Mouse (Mus musculus) brain, embryonic 14.5 days (tissue): ENCODE measurements at regions not wholly inside any gene's neighbourhood (a gene's known extent, or its start where the extent isn't known, plus 50 kb on each side); places are given as distances from the start of the nearest gene placed in this dataset.

Experiments used
- CTCF ChIP-seq: fragments of 200-500 bp; IDR thresholded peaks from 2 replicates; pipeline ENCODE4 v1.5.1; 2012; ENCODE audit warnings: inconsistent platforms, mild to moderate bottlenecking, moderate library complexity, borderline replicate concordance; ENCODE audit not compliant: insufficient read depth, insufficient read length; ENCODE audit errors: extremely low read depth
- POLR2A ChIP-seq: fragments of 200-500 bp; IDR thresholded peaks from 2 replicates; pipeline ENCODE4 v1.6.1; 2012; ENCODE audit warnings: mild to moderate bottlenecking, inconsistent platforms, borderline replicate concordance; ENCODE audit not compliant: poor library complexity, insufficient read depth, insufficient read length, severe bottlenecking; ENCODE audit errors: extremely low read depth

DNA sequence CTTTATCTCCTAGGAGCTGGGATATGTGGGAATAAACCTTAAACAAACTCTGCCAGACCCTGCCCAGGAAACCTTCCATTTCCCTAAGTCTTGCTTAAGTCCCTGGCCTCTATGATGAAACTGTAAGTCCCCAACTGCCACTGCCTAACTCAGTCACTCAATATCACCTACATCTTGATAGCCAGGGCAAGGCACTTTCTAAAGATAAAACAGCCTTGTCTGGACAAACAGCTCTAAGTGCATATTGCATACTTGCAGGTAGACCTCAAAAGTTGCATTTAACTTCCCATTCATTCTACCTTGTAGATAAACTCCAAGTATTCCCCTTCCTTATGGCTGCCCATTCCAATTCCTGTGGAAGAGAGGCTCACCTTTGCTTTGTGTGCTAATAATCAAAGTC, 624.4 kb downstream of the Hs3st4 start:
- TF ChIP-seq CTCF (no peak), POLR2A (no peak)
